Mouse (Mus musculus) cerebellum, adult 9-10 months (tissue): ENCODE results near the gene Helz.
"Not testable (repeated sequence)": the region's sequence is repeated elsewhere in the genome, so short reads cannot be mapped to it uniquely, and the experiment has no call there.

ENCODE experiments used
- DNase-seq: peaks from one replicate; pipeline ENCODE4 v3.0.0; 2022

Helz gene

DNA sequence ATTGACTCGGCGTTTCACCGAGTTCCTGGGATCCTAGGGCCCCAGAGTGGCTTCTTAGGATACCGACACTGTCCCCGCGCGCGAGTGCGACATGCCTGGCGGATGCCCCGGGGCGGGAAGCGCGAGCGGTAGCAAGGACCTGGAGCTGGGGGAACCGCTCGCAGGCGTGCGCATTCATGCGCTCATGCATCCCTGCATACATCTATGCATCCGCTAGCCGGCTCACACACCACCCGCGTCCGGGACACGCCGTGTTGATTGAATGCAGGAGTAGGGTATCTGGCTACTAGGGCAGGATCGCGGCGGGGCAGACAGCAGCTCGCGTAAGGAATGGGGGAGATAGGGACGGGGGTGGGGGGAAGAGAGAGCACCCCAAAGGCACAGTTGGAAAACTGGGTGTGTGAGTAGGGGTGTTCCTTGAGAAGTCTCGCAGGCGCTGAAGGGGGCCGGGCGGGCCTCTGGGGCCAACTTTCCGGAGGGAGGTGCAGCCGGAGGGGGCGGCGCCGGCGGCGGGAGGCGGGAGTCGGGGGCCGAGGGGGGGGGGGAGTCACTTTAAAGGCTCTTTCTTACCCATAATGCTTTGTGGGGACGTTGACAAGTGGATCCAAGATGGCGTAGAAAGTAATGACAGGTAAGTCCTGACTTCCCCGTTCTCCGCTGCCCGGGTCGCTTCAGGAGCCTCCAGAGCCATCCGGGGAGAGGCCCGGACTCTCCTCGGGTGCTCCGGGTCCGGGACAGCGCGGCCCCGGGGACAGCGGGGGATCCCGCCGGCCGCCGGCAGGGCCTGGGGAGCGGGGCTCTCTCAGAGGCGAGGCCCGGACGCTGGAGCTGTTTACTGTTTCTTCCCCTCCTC lies at the start of gene Helz:
TSS of gene Helz (plus strand) at position 580 of the 853 bp plus-strand sequence.
- peak; percentile 71 for DNase-seq

DNA sequence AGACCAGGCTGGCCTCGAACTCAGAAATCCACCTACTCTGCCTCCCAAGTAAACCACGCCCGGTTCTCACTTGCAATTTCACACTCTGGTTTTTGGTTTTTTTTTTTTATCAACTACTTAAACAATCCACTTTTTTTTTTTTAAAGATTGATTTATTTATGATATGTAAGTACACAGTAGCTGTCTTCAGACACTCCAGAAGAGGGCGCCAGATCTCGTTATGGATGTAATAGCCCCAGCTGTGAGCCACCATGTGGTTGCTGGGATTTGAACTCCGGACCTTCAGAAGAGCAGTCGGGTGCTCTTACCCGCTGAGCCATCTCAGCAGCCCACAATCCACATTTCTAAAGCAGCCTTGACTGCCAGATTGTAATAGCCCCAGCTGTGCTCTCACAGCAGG lies 44.9 kb upstream of the Helz start:
- DNase-seq = no peak

DNA sequence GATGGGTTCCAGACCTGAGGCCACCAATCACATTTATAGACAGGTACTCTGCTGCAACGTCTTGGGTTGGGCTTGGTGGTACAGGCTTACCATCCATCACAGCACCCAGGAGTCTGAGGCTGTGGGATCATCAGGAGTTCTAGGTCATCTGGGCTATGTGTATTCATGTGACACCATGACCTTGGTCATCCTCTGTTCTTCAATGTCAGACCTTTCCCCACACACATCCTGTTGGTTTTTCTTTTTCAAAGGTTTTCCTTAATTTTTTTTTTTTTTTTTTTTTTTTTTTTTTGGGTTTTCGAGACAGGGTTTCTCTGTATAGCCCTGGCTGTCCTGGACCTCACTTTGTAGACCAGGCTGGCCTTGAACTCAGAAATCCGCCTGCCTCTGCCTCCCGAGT lies 43.4 kb upstream of the Helz start:
- not testable (repeated sequence) for DNase-seq

DNA sequence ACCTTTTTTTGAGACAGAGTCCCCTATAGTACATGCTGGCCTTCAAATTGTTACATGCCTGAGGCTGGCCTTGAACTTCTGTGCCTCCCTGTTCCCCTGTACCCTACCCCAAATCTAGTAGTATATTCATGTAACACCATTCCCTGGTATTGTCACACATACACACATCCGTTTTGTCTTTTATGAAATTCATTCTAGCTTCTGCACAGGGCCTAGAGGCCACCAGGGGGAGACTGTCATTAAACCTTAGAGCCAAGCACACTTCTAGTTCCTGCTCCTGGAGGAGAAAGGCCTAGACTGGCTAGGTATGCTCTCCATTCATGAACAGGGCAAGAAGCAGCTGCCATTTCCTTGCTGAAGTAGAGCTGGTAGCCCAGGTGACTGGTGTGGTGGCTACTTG lies 41.5 kb upstream of the Helz start:
- DNase-seq = no peak

DNA sequence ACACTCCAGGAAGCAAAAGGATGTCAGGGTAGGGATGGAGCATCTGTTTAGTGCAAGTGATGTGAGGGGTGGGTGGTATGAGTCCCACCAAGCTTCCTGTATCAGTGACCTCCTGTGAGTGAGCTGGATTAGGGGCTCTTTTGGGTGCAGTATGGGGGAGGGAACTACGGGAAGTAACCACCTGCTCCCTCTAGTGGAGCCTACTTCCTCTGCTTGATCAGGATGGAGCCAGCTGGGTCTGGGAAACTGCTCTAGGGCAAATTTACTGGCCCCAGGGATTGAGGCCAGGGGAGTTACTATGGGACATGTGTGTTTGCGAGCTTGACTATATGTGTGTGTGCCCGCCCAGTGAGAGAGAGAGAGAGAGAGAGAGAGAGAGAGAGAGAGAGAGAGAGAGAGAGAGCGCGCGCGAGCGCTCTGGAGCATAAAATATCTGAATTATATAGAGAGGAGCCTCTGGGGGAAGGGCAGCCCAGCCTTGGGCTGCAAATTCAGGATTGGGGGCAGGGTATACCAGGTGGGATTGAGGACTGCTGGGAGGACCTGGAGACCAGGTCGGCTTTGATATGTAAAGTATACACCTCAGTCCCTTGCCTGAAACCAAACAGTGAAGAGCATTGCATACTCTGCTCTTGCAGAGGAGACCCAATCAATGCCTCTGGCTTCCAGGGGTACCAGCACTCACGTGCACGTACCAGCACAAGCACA lies 37.9 kb upstream of the Helz start:
- DNase-seq = no peak

DNA sequence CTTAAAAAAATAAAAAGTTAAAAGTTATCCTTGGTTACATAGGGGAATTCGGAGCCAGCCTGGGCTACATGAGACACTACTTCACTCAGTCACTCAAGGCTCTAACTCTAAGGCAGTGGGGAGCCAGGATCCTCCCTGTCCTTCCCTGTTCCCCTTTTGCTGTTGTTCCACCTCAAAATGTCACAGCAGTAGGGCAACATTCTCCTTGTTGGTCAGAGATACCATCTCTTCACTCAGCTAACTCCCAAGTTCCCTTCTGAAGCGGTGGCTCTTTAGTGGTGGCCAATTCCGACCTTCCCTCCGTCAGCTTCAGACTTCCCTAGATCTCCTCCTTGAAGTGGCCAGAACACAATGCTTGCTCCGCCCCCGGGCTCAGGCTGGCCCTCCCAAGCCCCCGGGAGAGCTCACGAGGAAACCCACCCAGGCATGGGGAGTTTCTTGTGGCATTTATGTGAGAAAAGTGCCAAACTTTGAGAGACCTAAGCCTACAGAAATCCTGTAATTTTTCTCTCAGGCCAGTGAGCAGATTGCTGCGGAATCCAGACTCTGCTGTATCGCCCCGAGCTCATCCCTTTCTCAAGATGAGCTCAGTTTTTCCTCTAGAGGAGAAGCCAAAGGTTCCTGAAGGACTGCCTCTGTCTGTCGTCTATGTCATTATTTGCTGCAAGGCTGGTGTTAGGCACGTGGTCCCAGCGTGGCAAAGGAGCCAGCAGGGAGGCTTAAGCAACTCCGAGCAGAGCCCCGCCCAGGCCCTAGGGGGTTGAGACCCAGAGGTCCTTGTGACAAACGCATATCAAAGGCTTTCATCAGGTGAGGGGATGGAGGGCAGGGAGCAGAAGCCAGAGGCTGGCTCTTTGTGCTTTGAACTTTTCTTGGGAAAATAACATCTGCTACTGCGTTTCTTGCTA lies 37.1 kb upstream of the Helz start:
- no peak for DNase-seq

DNA sequence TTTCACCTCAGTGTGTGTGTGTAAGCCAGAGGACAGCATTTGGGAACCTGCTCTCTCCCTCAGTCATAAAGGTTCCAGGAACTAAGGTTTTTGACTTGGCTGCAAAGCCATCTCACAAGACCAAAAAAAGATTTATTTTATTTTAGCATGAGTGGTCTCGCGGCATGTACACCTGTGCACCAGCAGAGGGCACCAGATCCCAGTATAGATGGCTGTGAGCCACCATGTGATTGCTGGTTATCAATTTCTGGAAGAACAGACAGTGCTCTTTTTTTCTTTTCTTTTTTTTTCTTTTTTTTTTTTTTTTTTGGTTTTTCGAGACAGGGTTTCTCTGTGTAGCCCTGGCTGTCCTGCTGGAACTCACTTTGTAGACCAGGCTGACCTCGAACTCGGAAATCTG lies 35.8 kb upstream of the Helz start:
- peak; percentile 60 for DNase-seq

DNA sequence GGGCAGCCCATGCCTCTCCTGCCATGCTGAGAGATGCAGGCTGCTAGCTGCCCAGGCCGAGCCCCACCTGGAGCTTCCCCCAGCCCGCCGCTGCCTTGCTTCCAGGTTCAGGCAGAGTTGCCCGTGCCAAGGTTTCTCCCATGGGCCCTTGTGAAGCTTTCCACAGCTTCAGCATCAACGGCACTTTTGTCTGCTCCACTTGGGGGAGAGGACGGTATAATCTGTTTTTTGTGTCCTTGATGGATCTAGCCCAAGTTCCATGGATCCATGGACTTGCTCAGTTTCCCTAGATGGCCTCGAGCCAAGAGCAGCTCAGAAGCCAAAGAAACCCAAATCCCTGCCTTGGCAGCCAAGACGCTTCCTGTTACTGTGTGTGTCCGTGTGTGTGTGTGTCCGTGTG lies 34.7 kb upstream of the Helz start:
- no peak for DNase-seq

DNA sequence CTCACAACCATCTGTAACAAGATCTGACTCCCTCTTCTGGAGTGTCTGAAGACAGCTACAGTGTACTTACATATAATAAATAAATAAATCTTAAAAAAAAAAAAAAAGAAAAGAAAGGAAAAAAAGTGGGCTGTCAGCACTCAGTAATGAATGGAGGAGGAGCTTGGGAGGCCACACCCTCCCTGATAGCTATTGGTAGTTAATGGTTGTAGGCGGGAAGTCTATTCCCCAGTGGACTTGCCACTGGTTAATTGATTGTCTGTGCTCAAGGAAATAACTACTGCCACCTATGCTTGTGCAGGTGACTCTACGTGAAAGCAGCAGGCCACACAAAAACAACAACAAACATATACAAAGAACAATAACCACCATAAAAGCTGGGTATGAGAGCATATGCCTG lies 31.3 kb upstream of the Helz start:
- DNase-seq = no peak

DNA sequence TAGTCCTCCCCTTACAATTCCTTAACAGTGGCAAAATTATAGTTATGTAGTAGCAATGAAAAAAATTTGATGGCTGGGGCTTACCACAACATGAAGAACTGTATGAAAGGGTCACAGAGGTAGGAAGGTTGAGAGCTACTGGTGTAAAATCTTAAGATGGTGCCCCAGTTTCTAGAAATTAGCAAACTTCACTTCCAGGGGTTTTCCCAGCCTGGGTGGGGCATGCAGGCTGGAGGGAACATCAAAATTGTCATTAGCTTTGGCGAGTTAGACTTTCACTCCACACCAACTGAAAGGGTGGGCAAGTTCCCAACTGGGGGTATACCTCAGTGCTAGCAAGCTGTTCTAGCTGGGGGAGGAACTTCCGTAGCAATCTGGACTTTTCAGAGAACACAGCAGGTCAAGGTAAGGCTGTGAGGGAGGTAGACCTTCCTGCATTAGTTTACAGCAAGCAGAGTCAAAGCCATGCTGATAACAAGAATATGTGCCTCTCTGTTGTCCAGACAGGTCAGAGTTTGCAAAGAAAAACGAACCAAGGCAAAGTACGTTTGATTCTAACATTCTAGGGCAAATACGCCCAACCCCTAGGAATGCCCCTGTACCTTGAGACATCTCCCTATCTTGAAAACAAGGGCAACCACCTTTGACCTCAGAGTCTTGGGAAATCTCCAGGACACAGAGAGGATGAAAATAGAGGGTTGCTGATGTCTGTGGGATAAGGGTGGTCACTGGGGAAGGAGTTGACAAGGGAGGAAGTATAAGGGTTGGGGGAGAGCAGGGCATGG lies 28.9 kb upstream of the Helz start:
- DNase-seq = no peak

DNA sequence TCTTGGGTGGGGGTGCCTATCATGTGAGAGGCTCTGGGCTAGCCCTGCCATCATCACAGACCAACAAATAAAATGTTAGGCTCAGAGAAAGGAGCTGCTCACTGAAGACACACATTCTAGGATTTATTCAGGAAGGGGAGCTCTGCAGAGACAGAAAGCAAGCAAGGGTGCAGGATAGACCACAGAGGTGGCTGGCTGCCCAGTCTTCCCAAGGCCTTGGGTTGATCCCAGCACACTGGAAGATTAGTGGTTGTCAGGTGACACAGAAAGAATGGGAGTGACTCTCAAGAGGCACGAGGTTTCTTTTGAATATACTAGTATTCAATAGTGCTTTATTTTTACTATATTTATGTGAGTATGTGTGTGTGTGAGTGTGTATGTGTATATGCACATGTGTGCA lies 26.6 kb upstream of the Helz start:
- no peak for DNase-seq

DNA sequence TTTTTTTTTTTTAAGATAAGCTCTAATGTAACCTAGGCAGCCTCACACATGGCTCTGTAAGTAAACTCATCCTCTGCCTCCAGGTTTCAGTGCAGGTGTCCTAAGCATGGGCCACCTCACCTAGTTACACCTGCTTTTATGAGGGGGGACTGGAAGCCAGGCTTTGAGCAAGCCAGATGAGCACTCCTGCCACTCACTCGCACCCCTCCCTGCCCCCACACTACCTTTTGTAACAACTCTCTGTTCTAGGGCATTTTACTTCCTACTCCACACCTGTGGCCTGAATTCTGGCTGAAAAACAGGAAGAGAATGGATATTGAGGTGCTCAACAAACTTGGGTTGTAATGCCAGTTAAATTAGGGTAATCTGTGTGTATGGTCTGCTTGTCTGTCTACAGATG lies 22.8 kb upstream of the Helz start:
- no peak for DNase-seq

DNA sequence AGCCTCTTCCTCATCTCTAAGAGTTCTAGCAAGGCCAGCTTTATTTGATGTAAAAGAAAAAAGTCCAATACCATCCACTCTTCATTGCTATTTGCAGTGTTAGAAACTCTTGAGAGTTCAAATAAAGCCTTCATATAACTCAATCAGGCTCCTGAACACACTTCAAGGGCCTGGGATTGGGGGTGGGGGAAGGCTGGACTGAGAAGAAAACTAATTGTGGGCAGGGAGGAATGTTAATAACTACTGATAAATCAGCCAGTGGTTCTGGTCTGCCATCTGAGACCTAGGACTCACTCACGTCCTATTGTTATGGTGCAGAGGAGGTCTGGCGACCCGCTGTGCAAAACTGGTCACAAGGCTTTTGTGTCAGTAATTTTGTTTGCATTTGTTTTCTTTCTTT lies 20.1 kb upstream of the Helz start:
- DNase-seq = no peak

DNA sequence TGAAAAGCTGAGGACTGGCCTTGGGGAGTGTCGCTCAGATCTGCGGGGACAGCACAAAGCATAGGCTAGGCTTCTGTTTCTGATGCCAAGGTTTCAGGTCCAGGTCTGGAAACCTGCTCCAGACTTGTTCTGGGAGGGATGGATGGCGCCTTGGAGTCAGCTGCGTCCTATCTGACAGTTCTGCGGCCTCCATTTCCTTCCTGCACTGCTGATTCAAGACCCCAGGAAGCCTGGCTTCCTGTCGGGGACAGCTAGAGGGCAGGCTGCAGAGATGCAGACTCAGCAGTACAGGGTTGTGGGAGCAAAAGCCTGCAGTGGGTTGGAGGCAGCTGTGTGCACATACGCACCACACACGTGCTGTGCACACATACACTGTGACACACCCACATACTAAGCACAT lies 18.4 kb upstream of the Helz start:
- no peak for DNase-seq

DNA sequence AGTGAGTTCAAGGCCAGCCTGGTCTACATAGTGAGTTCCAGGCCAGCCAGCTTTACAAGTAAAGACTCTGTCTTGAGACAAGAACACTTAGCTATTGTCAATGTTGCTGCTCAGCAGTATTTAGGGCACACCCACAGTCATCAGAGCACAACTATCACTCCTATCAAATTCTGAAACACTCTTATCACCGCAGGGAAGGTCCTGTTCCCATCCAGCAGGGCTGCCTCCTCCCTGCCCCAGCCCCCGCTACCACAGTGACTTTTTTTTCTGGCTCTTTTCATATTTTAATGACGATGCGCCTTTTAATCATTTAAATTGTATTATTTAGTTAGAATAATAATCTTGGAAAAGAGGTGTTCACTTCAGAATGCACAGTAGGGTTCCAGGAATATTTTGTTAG lies 16.3 kb upstream of the Helz start:
- DNase-seq = no peak

DNA sequence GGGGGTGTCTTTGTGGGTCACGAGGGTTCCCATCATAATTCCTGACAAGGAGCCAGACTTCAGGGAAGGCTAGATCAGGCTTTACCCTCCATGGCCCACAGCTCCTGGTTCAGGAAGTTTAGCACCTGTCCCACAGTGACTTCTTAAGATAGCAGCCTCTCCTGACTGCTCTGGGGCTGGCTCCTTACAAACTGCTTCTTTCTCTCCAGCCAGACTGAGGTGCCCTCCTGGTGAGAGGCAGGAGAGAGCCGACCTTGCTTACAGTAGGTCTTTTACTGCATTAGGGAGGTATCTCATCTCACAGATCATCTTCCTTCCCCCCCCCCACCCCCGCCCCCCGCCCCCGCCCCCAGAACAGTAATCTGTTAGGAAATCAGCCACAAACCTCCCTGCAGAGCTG lies 15.5 kb upstream of the Helz start:
- DNase-seq = no peak

DNA sequence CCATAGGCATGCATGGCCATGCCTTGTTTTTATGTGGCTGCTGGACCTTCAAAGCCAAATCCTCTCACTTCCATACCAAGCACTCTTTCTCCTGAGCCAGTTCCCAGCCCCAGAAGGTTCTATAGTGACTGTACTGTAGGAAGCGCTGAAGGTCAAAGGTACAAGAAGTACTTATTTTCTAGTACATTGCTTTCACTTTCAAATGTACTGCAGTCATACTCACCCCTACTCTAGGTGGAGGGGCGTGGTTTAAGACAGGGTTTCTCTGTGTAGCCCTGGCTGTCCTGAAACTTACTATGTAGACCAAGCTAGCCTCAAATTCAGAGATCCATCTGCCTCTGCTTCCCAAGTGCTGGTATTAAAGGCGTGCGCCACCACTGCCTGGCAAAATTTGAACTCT lies 8.7 kb upstream of the Helz start:
- DNase-seq = no peak

DNA sequence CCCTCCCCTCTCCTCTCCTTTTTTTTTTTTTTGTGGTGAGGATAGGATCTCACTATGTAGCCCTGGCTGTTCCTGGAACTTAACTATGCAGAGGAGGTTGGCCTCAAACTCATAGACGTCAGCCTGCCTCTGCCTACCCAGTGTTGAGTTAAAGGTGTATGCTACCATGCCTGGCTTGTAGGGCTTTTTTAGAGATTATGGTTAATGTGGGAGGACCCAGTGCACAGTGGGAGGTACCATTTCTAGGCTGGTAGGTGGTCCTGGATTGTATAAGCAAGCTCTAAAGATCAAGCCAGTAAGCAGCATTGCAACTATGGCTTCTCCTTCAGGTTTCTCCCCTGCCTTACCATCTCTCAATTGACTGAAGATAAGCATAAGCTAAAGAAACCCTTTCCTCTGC lies 7.4 kb upstream of the Helz start:
- no peak for DNase-seq

DNA sequence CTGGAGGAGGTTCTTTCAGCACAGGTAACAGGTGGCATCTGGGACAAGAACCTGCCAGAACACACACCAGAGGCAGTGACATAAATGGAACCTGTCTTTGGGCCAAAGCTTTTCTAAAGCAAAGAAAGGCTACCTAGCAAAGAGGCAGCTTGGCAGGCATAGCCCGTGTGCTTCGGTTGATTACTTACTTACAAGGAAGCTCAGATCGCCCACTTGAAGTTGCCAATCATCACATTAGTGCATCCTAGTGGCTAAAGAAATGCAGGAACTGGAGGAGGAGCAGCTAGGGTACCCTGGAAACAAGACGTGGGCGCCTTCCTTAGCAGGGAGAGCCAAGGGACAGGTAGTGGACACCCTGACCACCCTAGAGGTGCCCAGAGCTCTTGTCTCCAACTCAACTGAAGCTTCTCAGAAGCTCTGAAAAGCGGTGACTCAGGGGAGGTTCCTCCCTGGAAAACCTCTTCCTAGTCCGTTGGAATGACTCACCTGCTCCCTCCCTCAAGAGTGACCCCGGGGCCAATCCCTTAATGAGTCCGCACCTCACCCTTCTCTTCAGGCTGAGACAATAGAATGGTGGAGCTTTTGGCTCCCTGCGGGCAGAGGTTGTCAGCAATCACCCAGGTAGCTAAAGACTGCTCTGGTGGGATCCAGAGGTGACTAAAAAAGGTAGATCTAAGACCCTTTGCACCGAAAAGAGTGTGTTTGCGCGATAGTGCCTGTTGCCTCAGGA lies 1.8 kb upstream of the Helz start:
- DNase-seq = no peak

DNA sequence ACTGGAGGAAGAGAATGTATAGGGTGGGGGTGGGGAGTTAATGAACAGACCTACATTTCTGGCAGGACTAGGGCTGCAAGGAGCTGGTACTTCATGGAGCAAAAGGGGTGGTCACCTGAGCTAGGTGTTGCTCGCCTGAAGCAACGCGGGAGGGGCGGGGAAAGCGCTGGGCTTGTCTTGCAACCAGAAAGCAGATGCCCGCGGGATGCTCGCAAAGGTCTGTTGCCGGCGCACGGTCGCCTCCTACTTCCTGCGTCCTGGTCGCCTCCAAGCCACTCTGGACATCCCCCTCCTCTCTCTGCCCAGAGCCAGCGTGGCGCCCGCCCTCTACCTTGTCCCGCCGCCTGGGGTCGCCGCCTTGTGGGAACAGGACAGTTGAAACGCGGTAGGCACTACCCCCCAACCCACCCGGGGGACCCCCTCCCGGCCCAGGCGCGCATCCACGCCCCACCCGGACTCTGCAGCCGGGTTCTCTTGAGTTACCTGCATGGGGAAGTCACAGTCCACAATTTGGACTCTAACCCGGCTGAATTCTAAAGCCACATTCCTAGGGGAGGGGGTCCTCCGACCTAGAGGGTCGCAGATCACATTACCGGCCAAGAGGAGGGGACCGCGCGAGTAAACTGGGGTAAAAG lies 946 bp upstream of the Helz start:
- peak; percentile 43 for DNase-seq

DNA sequence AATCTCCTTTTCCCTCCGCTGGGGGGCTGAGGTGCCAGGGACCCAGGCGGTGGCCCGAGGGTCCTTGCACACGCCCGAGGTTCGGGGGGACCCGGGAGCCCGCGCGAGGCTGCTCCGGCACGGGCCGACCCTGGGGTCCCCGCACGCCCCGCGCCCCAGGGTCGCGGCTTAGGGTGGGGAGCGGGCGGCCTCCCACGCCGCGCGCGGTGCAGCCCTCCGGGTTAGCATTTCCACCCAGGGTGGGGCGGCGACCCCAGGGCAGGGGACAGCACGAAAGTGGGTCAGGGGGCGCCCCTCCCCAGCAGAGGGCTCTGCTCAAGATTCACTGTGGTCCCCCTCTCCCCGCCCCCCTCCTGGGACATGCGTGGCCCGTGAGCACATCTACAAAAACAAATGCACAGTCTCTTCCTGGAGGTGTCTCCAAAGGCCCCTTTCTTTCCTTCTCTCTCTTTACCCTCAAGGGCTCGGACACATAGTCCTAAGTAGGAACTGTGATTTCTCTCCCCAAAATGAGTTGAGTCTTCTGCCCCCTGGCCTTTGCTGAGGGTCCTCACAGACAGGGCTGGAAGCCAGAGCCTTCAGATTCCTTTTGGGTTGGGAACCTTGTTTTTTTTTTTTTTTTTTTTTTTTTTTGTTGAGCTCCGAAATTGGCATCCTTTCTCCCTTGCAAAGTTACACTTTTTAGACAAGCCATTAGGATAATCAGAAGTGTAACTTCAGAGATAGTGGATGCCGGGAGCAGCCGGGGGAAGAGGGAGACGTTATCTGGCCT lies 660 bp downstream of the Helz start:
- DNase-seq = peak; percentile 25
